Mouse (Mus musculus): Measurements from ENCODE around the gene Ermard.

DNA sequence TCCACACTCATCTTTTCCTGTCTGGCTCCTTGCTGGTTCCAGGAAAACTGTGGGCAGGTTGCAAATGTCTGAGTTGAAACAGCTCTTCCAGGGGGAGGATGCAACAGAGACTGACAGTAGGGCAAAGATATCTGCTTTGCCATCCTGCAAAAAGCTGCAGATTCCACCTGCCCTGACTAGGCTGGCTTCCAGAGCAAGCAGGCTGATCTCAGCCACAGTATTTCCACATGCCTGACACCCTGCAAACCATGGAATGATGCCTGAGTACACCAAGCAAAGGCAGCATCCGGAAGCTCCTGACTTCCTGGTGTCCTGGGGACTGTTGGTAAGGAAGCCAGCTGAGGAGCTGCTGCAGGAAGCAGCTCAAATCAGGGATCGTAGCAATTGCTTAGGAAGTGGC lies 28.1 kb downstream of the Ermard start:
- no peak for TF ChIP-seq POLR2A (IDR thresholded peaks at IDR 0.05; ENCODE audit: low read depth, low read length)
- TF ChIP-seq CTCF (IDR thresholded peaks at IDR 0.05; ENCODE audit: borderline replicate concordance, insufficient read depth, low read length): no peak
